Mouse (Mus musculus) myocyte (in vitro differentiated cells): ENCODE data around the gene Dguok. TPM values are rescaled to one million over a fixed set of nuclear protein-coding genes. Genes with fewer than 3 reads are reported as not detected.

Experiments
- H3K27me3 ChIP-seq: one replicate; pipeline ENCODE4 v1.6.1; 2011; ENCODE audit not compliant: control insufficient read depth, insufficient read depth, insufficient read length
- H3K36me3 ChIP-seq: one replicate; pipeline ENCODE4 v1.6.1; 2011; ENCODE audit not compliant: control insufficient read depth, insufficient read depth
- H3K4me2 ChIP-seq: one replicate; pipeline ENCODE4 v1.6.1; 2011; ENCODE audit warnings: low read depth, control low read depth
- H3K4me3 ChIP-seq: one replicate; pipeline ENCODE4 v1.5.1; 2011; ENCODE audit warnings: mild to moderate bottlenecking, control low read depth, moderate library complexity
- H3K79me2 ChIP-seq: one replicate; pipeline ENCODE4 v1.6.1; 2011; ENCODE audit not compliant: control insufficient read depth, insufficient read depth
- H3ac ChIP-seq: one replicate; pipeline ENCODE4 v1.6.1; 2011; ENCODE audit not compliant: control insufficient read depth, insufficient read length
- CEBPB ChIP-seq: IDR thresholded peaks from 2 replicates; pipeline ENCODE4 v1.6.1; 2011; ENCODE audit warnings: mild to moderate bottlenecking, moderate library complexity; ENCODE audit not compliant: poor library complexity, insufficient read depth, severe bottlenecking
- E2F4 ChIP-seq: IDR thresholded peaks from one replicate; pipeline ENCODE4 v1.6.1; 2011; ENCODE audit warnings: mild to moderate bottlenecking, control low read depth, moderate library complexity; ENCODE audit not compliant: insufficient read depth
- MAX ChIP-seq: IDR thresholded peaks from one replicate; pipeline ENCODE4 v1.6.1; 2011; ENCODE audit warnings: low read depth, mild to moderate bottlenecking, control low read depth
- MYOD1 ChIP-seq, 3 experiments: IDR thresholded peaks; one replicate each; pipeline ENCODE4 v1.6.1; 2011; ENCODE audit warnings: control low read depth in 2 of 3, low read depth in 2 of 3, mild to moderate bottlenecking in 2 of 3, moderate library complexity in 1 of 3; ENCODE audit not compliant: insufficient read length in 2 of 3, control insufficient read depth in 1 of 3
- MYOG ChIP-seq, 3 experiments: IDR thresholded peaks; one replicate each; pipeline ENCODE4 v1.6.1; 2011; ENCODE audit warnings: control low read depth in 2 of 3, low read depth in 2 of 3, mild to moderate bottlenecking in 2 of 3; ENCODE audit not compliant: insufficient read length in 2 of 3, control insufficient read depth in 1 of 3, insufficient read depth in 1 of 3
- POLR2A ChIP-seq: IDR thresholded peaks from one replicate; pipeline ENCODE4 v1.6.1; 2011; ENCODE audit warnings: low read depth, mild to moderate bottlenecking, control low read depth, moderate library complexity; ENCODE audit not compliant: insufficient read length
- POLR2AphosphoS2 ChIP-seq: IDR thresholded peaks from one replicate; pipeline ENCODE4 v1.6.1; 2011; ENCODE audit warnings: low read depth, control low read depth; ENCODE audit not compliant: insufficient read length
- REST ChIP-seq: IDR thresholded peaks from one replicate; pipeline ENCODE4 v1.6.1; 2011; ENCODE audit warnings: mild to moderate bottlenecking, control low read depth, moderate library complexity; ENCODE audit not compliant: insufficient read depth, insufficient read length
- SRF ChIP-seq: IDR thresholded peaks from one replicate; pipeline ENCODE4 v1.6.1; 2011; ENCODE audit warnings: low read depth; ENCODE audit not compliant: control insufficient read depth, insufficient read length
- TCF12 ChIP-seq: IDR thresholded peaks from one replicate; pipeline ENCODE4 v1.6.1; 2011; ENCODE audit warnings: mild to moderate bottlenecking, control low read depth; ENCODE audit not compliant: poor library complexity, insufficient read depth, severe bottlenecking
- TCF3 ChIP-seq: IDR thresholded peaks from one replicate; pipeline ENCODE4 v1.6.1; 2011; ENCODE audit warnings: low read depth, control low read depth; ENCODE audit not compliant: insufficient read length
- USF1 ChIP-seq: IDR thresholded peaks from one replicate; pipeline ENCODE4 v1.6.1; 2011; ENCODE audit warnings: low read depth, mild to moderate bottlenecking, control low read depth, moderate library complexity
- polyA plus RNA-seq: library from polyadenylated mRNA; unstranded; fragments of >200 nt; fragmentation: generic; extraction: Trizol; gene quantifications from one replicate; pipeline ENCODE4 v1.2.1, GENCODE M21; 2012; ENCODE audit warnings: missing spikeins

Gene Dguok
- polyA plus RNA-seq, 1 experiment: 28.6 TPM

GRCm38 (mm10) chr6:83502656-83503055 is 4.1 kb downstream of the Dguok start:
- Histone ChIP-seq H3K27me3 (no peaks in the 10 kb centered on the region), H3ac (no peak overlapping the region), H3K4me2 (no peak overlapping the region), H3K36me3 (no peaks in the 10 kb centered on the region), H3K4me3 (no peak overlapping the region), H3K79me2 (peaks cover 16% of the 10 kb centered on the region)
- TF ChIP-seq SRF: no peak
- no peak for TF ChIP-seq USF1
- TF ChIP-seq POLR2AphosphoS2: no peak
- TF ChIP-seq E2F4: no peak

DNA sequence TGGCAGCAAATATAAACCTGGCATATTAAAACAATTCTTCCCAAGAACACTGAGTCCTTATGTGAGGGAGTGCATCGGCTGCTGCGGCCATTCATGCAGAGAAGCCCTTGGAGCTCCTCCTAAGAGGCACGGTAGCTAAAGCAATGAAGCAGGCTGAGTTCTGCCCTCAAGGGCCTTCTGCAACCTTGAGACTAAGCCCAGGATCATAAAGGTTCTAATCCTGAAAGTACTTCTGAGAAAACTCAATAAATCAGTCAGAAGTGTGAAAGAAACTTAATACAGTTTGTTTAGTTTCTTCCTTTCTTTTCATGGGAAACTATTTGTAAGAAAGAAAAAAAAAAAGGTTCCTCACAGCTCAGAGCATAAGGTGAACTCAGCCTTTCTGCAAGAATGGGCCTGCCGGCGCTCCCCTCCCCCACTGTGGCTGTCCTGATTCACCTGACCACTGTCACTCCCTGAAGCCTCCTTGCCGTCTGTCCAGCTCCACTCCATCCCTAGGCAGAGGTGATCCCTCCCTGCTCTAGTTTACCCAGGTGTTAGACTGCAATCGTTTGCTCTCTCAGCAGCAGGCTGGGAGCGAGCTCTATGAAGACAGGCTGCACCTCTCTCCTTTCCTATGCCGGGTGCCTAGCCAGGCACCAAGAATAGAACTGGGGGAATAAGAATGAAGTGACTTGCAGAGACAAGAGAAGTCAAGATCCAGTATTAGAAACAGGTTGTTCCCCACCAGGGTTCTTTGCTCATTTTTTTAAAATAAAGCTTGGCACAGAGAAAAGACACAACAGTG is 5.1 kb downstream of the Dguok start:
- Histone ChIP-seq H3K27me3 (no peaks in the 10 kb centered on the region), H3K79me2 (peaks cover 16% of the 10 kb centered on the region), H3ac (no peak overlapping the region), H3K4me3 (no peak overlapping the region), H3K36me3 (no peaks in the 10 kb centered on the region), H3K4me2 (no peak overlapping the region)
- TF ChIP-seq TCF12 (no peak), MYOD1 (IDR thresholded peaks at IDR 0.05; ENCODE audit: control insufficient read depth in 1 of 3, insufficient read length in 2 of 3, low read depth in 2 of 3) (no peak), POLR2A (no peak), POLR2AphosphoS2 (no peak)

DNA sequence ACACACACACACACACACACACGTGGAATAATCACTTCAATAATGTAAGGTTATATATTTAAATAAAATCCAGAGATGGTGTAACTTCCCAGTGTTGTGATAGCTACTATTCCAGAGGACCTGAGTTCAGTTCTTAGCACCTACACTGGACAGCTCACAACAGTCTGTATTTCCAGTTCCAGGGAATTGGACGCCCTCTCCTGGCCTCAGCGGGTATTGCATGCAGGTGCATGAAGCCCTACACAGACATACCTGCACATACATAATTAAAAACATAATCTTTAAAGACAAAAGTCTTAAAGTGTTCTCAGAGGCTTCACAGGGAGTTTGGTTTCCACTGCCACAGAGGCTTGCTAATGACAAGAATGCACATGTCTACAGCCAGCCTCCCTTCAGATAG is 6.3 kb downstream of the Dguok start:
- no peak overlapping the region for H3K4me3 ChIP-seq
- no peak overlapping the region for H3ac ChIP-seq
- no peak for TF ChIP-seq TCF3
- TF ChIP-seq MYOG (IDR thresholded peaks at IDR 0.05; ENCODE audit: control insufficient read depth in 1 of 3, insufficient read depth in 1 of 3, insufficient read length in 2 of 3, low read depth in 2 of 3): no peak
- TF ChIP-seq USF1: no peak
- TF ChIP-seq E2F4: no peak
- no peak for TF ChIP-seq POLR2AphosphoS2
- no peak for TF ChIP-seq MYOD1 (IDR thresholded peaks at IDR 0.05; ENCODE audit: control insufficient read depth in 1 of 3, insufficient read length in 2 of 3, low read depth in 2 of 3)
- no peak for TF ChIP-seq CEBPB
- no peak for TF ChIP-seq SRF
- no peak for TF ChIP-seq POLR2A
- no peak overlapping the region for H3K4me2 ChIP-seq
- no peaks in the 10 kb centered on the region for H3K27me3 ChIP-seq
- no peaks in the 10 kb centered on the region for H3K36me3 ChIP-seq
- H3K79me2 ChIP-seq: peaks cover 9% of the 10 kb centered on the region

DNA sequence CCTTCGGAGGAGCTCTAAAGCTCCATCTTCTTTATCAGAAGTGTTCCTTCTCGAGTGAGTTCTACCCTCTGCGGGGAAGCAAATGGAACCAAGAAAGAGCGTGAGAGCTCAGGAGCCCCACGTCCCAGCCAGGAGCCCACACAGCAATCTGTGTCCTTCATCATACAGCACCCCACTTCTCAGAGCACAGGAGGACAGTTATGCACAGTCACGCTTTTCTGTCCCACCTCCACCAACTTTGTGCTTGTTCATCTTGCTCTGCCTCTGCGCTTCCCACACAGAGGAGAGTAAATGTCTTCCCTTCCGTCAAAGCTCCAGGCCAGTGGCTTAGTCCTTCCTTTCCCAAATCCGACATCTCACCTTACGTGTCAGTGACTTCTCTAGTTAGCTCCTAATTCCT is 7.7 kb downstream of the Dguok start:
- Histone ChIP-seq H3K36me3 (peaks cover under 1% of the 10 kb centered on the region), H3K27me3 (no peaks in the 10 kb centered on the region), H3K79me2 (no peaks in the 10 kb centered on the region), H3ac (no peak overlapping the region), H3K4me3 (no peak overlapping the region), H3K4me2 (no peak overlapping the region)
- TF ChIP-seq REST (no peak), MAX (no peak), MYOD1 (IDR thresholded peaks at IDR 0.05; ENCODE audit: control insufficient read depth in 1 of 3, insufficient read length in 2 of 3, low read depth in 2 of 3) (no peak), POLR2AphosphoS2 (no peak), TCF3 (no peak), POLR2A (no peak), E2F4 (no peak), CEBPB (no peak)

GRCm38 (mm10) chr6:83496753-83497710 is 9.7 kb downstream of the Dguok start:
- Histone ChIP-seq H3K79me2 (no peaks in the 10 kb centered on the region), H3K4me2 (peak overlapping the region; percentile 57), H3ac (no peak overlapping the region), H3K4me3 (no peak overlapping the region), H3K36me3 (peaks cover 10% of the 10 kb centered on the region), H3K27me3 (no peaks in the 10 kb centered on the region)
- TF ChIP-seq MYOG (IDR thresholded peaks at IDR 0.05; ENCODE audit: control insufficient read depth in 1 of 3, insufficient read depth in 1 of 3, insufficient read length in 2 of 3, low read depth in 2 of 3) (peak in 1 of 3 experiments; percentile 63), MYOD1 (IDR thresholded peaks at IDR 0.05; ENCODE audit: control insufficient read depth in 1 of 3, insufficient read length in 2 of 3, low read depth in 2 of 3) (peak in 2 of 3 experiments; percentile 21 to 63), SRF (no peak), E2F4 (no peak), POLR2A (no peak), POLR2AphosphoS2 (no peak)
